Comparison of ENCODE assay signal across 15 mouse cellular contexts in the genomic region with DNA sequence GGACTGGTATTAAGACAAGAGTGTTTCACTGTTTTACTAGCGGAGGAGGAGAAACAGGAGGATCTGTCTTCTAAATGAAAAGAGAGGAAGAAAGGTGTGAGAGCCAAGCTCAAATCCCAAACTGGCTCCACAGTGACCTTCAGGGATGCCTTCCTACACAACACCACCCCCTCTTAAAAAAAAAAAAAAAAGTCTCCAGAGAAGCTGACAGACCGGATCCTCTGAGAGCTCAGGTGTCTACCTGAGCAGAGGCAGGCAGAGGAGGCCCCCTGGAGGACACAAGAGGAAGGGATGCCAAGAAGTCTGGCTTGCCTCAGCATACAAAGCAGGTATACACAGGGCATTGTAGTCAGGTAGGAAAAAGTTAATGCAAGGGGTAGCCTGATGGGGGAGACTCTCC. TPM values are rescaled to one million over a fixed set of nuclear protein-coding genes. Genes with fewer than 3 reads are reported as not detected.
DNase-seq lines count a peak whose midpoint lies in the region; ATAC-seq and TF ChIP-seq lines count a peak whose summit lies in the region.
"Had no signal": no experiment of that assay in that cellular context is flagged by ENCODE, and none has a peak within 500 bp of the region (broad histone marks: within the 10 kb centered on the region; RNA-seq: fewer than 3 reads in every experiment).

No protein-coding gene starts in this region.

- no peak overlapping the region for H3K4me3 ChIP-seq in heart, adult 2 months
- H3K4me3 ChIP-seq in intestine, embryonic 16.5 days (ENCODE audit: low read length): no peak overlapping the region
- H3K4me3 ChIP-seq in stomach, embryonic 16.5 days (replicated peaks; ENCODE audit: low read length): no peak overlapping the region
- H3K4me3 ChIP-seq in forebrain, embryonic 14.5 days (ENCODE audit: low read depth, low read length): no peak overlapping the region
- H3K4me3 ChIP-seq: forebrain, embryonic 13.5 days; kidney, embryonic 15.5 days; limb, embryonic 13.5 days had no signal

- TF ChIP-seq CTCF in heart, adult 2 months (IDR thresholded peaks at IDR 0.05): peak; percentile 56

- DNase-seq in heart, adult 2 months: no peak
- no peak for DNase-seq in heart, postnatal 10 days
- peak; percentile 6 for DNase-seq in thymus, postnatal 14 days
- no peak for DNase-seq in thymus, postnatal 0 days (ENCODE audit: low spot score)
- DNase-seq in frontal cortex, postnatal 36 days (ENCODE audit: low spot score in 2 of 2): no peak
- DNase-seq in forebrain, embryonic 14.5 days (ENCODE audit: low spot score): no peak
- DNase-seq: cerebellum, adult 2 months; embryo, embryonic 11 days; gastrocnemius, postnatal 36 days; heart, postnatal 36 days had no signal

- no peaks in the 10 kb centered on the region for H3K9me3 ChIP-seq in intestine, embryonic 16.5 days (ENCODE audit: control insufficient read depth, low read length)
- no peaks in the 10 kb centered on the region for H3K9me3 ChIP-seq in stomach, embryonic 16.5 days (replicated peaks; ENCODE audit: control insufficient read depth, low read length)
- H3K9me3 ChIP-seq in forebrain, embryonic 14.5 days (replicated peaks; ENCODE audit: control insufficient read depth, low read length): no peaks in the 10 kb centered on the region
- H3K9me3 ChIP-seq: forebrain, embryonic 13.5 days; kidney, embryonic 15.5 days had no signal

- H3K27me3 ChIP-seq in heart, adult 2 months (ENCODE audit: control insufficient read depth, insufficient read depth, low read length): no peaks in the 10 kb centered on the region
- no peaks in the 10 kb centered on the region for H3K27me3 ChIP-seq in intestine, embryonic 16.5 days (replicated peaks; ENCODE audit: control insufficient read depth, insufficient read depth, low read length)
- no peaks in the 10 kb centered on the region for H3K27me3 ChIP-seq in stomach, embryonic 16.5 days (ENCODE audit: control insufficient read depth, insufficient read depth, low read length)
- no peaks in the 10 kb centered on the region for H3K27me3 ChIP-seq in forebrain, embryonic 14.5 days (replicated peaks; ENCODE audit: control insufficient read depth, insufficient read depth, low read length)
- H3K27me3 ChIP-seq: forebrain, embryonic 13.5 days; kidney, embryonic 15.5 days; limb, embryonic 13.5 days had no signal

- H3K4me2 ChIP-seq in intestine, embryonic 16.5 days (ENCODE audit: low read depth, low read length): no peak overlapping the region
- no peak overlapping the region for H3K4me2 ChIP-seq in stomach, embryonic 16.5 days (ENCODE audit: low read depth, low read length)
- H3K4me2 ChIP-seq in forebrain, embryonic 14.5 days (ENCODE audit: low read length): no peak overlapping the region
- H3K4me2 ChIP-seq: forebrain, embryonic 13.5 days; kidney, embryonic 15.5 days; limb, embryonic 13.5 days had no signal

- ATAC-seq in intestine, embryonic 16.5 days: peak; percentile 73
- ATAC-seq in stomach, embryonic 16.5 days (ENCODE audit: insufficient read depth, low FRiP score): peak; percentile 62; the same call in 1 of the 2 replicates
- no peak for ATAC-seq in forebrain, embryonic 14.5 days
- ATAC-seq: forebrain, embryonic 13.5 days had no signal

- H3K79me2 ChIP-seq in heart, adult 2 months (replicated peaks; ENCODE audit: control insufficient read depth, insufficient read depth, low read length): no peaks in the 10 kb centered on the region

- 0 out of 2 replicates have a peak, but pooled peaks cover 2% of the 10 kb centered on the region for H3K4me1 ChIP-seq in heart, adult 2 months (ENCODE audit: control insufficient read depth, insufficient read depth, low read length)
- H3K4me1 ChIP-seq in intestine, embryonic 16.5 days (ENCODE audit: control insufficient read depth, insufficient read depth, low read length): peaks cover 7% of the 10 kb centered on the region
- 0 out of 2 replicates have a peak, but pooled peaks cover 2% of the 10 kb centered on the region for H3K4me1 ChIP-seq in stomach, embryonic 16.5 days (ENCODE audit: control insufficient read depth, insufficient read depth, low read length)
- H3K4me1 ChIP-seq in forebrain, embryonic 14.5 days (ENCODE audit: control insufficient read depth, insufficient read depth, low read length): no peaks in the 10 kb centered on the region
- H3K4me1 ChIP-seq: forebrain, embryonic 13.5 days; kidney, embryonic 15.5 days had no signal

- no peaks in the 10 kb centered on the region for H3K36me3 ChIP-seq in heart, adult 2 months (ENCODE audit: control insufficient read depth, insufficient read depth, low read length)
- no peaks in the 10 kb centered on the region for H3K36me3 ChIP-seq in intestine, embryonic 16.5 days (ENCODE audit: control insufficient read depth, insufficient read depth, low read length)
- no peaks in the 10 kb centered on the region for H3K36me3 ChIP-seq in stomach, embryonic 16.5 days (ENCODE audit: control insufficient read depth, insufficient read depth, low read length)
- H3K36me3 ChIP-seq in forebrain, embryonic 14.5 days (ENCODE audit: control insufficient read depth, insufficient read depth, low read length): no peaks in the 10 kb centered on the region

- no peak for TF ChIP-seq POLR2A in heart, adult 2 months (IDR thresholded peaks at IDR 0.05; ENCODE audit: insufficient read depth, low read depth, low read length)

- H3K9ac ChIP-seq in heart, adult 2 months (ENCODE audit: low read depth, low read length): no peak overlapping the region
- no peak overlapping the region for H3K9ac ChIP-seq in intestine, embryonic 16.5 days (ENCODE audit: low read depth, low read length)
- no peak overlapping the region for H3K9ac ChIP-seq in stomach, embryonic 16.5 days (ENCODE audit: low read length)
- no peak overlapping the region for H3K9ac ChIP-seq in forebrain, embryonic 14.5 days (ENCODE audit: low read length)
- H3K9ac ChIP-seq: forebrain, embryonic 13.5 days; kidney, embryonic 15.5 days; limb, embryonic 13.5 days had no signal

- H3K27ac ChIP-seq in heart, adult 2 months: no peak overlapping the region
- H3K27ac ChIP-seq in intestine, embryonic 16.5 days (ENCODE audit: low read length): no peak overlapping the region
- no peak overlapping the region for H3K27ac ChIP-seq in stomach, embryonic 16.5 days (ENCODE audit: low read length)
- no peak overlapping the region for H3K27ac ChIP-seq in forebrain, embryonic 14.5 days (ENCODE audit: low read depth, low read length)
- H3K27ac ChIP-seq: forebrain, embryonic 13.5 days; kidney, embryonic 15.5 days; limb, embryonic 13.5 days had no signal

- no peak for TF ChIP-seq EP300 in heart, adult 2 months (IDR thresholded peaks at IDR 0.05; ENCODE audit: insufficient read depth, low read depth, low read length)

- intact Hi-C loops in heart, adult 2 months (cut with DNase I): loop anchor here (10.0 kb wide), 1 partner anchor 658 kb away; no protein-coding TSS in a partner anchor
- intact Hi-C loops in heart, postnatal 10 days (cut with DNase I): no loop called here

- WGBS in heart, adult 2 months: 71% methylated on average over 2 of the region's 2 CpGs
- 51% methylated on average over 2 of the region's 2 CpGs for WGBS in intestine, embryonic 16.5 days
- 58% methylated on average over 2 of the region's 2 CpGs for WGBS in stomach, embryonic 16.5 days
- 47% methylated on average over 2 of the region's 2 CpGs for WGBS in forebrain, embryonic 14.5 days

RNA-seq across cellular contexts. Expression of gene Fbln5, which starts 36.1 kb away (rescaled TPM):
- 10 to 100 TPM; 23.4 to 26.9 TPM for total RNA-seq in heart, adult 2 months (2021)
- 40.4 and 60.4 TPM in 2 replicates for polyA plus RNA-seq in heart, adult 2 months (2012; rRNA removed)
- total RNA-seq in heart, postnatal 10 days (2021): 10 to 100 TPM; 47.1 to 52.2 TPM
- 22.5 and 30.4 TPM in 2 replicates for polyA plus RNA-seq in thymus, postnatal 0 days (2015; fragmentation: Nextera tagmentation; extraction: Ambion mirVana)
- 59.6 and 64.9 TPM in 2 replicates for polyA plus RNA-seq in intestine, embryonic 16.5 days (2015; fragmentation: Nextera tagmentation; extraction: Ambion mirVana)
- polyA plus RNA-seq in stomach, embryonic 16.5 days (2015; fragmentation: Nextera tagmentation; extraction: Ambion mirVana): 66.9 and 78.3 TPM in 2 replicates
- polyA plus RNA-seq in forebrain, embryonic 14.5 days (2014; fragmentation: Nextera tagmentation; extraction: Ambion mirVana): 5.3 and 9.9 TPM in 2 replicates
